Mouse (Mus musculus) urinary bladder, postnatal 14 days (tissue): Measurements from ENCODE around the gene Tshr.
A peak's percentile ranks its signal among the peaks of the same experiment; 100 is the strongest.
"Not testable (repeated sequence)": the region's sequence is repeated elsewhere in the genome, so short reads cannot be mapped to it uniquely, and the experiment has no call there.

Experiments used
- DNase-seq: peaks from one replicate; pipeline ENCODE4 v3.0.0; 2021; ENCODE audit warnings: low spot score

The Tshr gene

GRCm38 (mm10) chr12:91384281-91385017, at the start of gene Tshr, which contains the start of gene Cep128:
Tshr (plus strand) TSS chr12:91384563.
Cep128 (minus strand) TSS chr12:91384409.
- peak; percentile 90 for DNase-seq

- not testable (repeated sequence) for DNase-seq
Observed at GRCm38 (mm10) chr12:91338656-91339055, 45.7 kb upstream of the Tshr start.

GRCm38 (mm10) chr12:91353783-91354182, 30.6 kb upstream of the Tshr start:
- DNase-seq, result no peak

GRCm38 (mm10) chr12:91369173-91369572, 15.2 kb upstream of the Tshr start:
- DNase-seq, result no peak

- DNase-seq, result peak; percentile 5
Observed at GRCm38 (mm10) chr12:91383516-91384264, 673 bp upstream of the Tshr start.

GRCm38 (mm10) chr12:91400232-91401048, 16.1 kb downstream of the Tshr start:
- DNase-seq, result peak; percentile 72

GRCm38 (mm10) chr12:91401049-91401352, 16.6 kb downstream of the Tshr start:
- DNase-seq, result no peak

- no peak for DNase-seq
Observed at GRCm38 (mm10) chr12:91410306-91410705, 25.9 kb downstream of the Tshr start.

- no peak for DNase-seq
Observed at GRCm38 (mm10) chr12:91412461-91413182, 28.3 kb downstream of the Tshr start.

GRCm38 (mm10) chr12:91415112-91415511, 30.7 kb downstream of the Tshr start:
- no peak for DNase-seq

- DNase-seq, result no peak
Observed at GRCm38 (mm10) chr12:91416828-91417227, 32.5 kb downstream of the Tshr start.

- peak; percentile 66 for DNase-seq
Observed at GRCm38 (mm10) chr12:91418791-91419190, 34.4 kb downstream of the Tshr start.

GRCm38 (mm10) chr12:91421272-91421671, 36.9 kb downstream of the Tshr start:
- DNase-seq, result no peak

GRCm38 (mm10) chr12:91423125-91423820, 38.9 kb downstream of the Tshr start:
- DNase-seq, result peak; percentile 33

GRCm38 (mm10) chr12:91426499-91426898, 42.1 kb downstream of the Tshr start:
- no peak for DNase-seq

GRCm38 (mm10) chr12:91427129-91427528, 42.8 kb downstream of the Tshr start:
- no peak for DNase-seq

GRCm38 (mm10) chr12:91482195-91482733, 97.9 kb downstream of the Tshr start:
- DNase-seq, result no peak

GRCm38 (mm10) chr12:91486342-91486741, 102.0 kb downstream of the Tshr start:
- no peak for DNase-seq

- DNase-seq, result no peak
Observed at GRCm38 (mm10) chr12:91488406-91488805, 104.0 kb downstream of the Tshr start.

GRCm38 (mm10) chr12:91495497-91496225, 111.3 kb downstream of the Tshr start:
- DNase-seq, result no peak
